Mouse (Mus musculus): Measurements from ENCODE around the gene Srebf1.

GRCm38 (mm10) chr11:60189501-60190040 is 32.8 kb downstream of the Srebf1 start:
- TF ChIP-seq CTCF (IDR thresholded peaks at IDR 0.05; ENCODE audit: low read depth) (no peak), EP300 (IDR thresholded peaks at IDR 0.05; ENCODE audit: low read depth) (no peak)

Data from liver, embryonic 14.5 days (tissue).